Mouse (Mus musculus) spleen, postnatal 4 days (tissue): Measurements from ENCODE around the gene Ccdc146.
A peak's percentile ranks its signal among the peaks of the same experiment; 100 is the strongest.
"Not testable (repeated sequence)": the region's sequence is repeated elsewhere in the genome, so short reads cannot be mapped to it uniquely, and the experiment has no call there.

Source experiments
- DNase-seq, 2 experiments: peaks; one replicate each; pipeline ENCODE4 v3.0.0; 2022; ENCODE audit warnings: low spot score in 2 of 2

The Ccdc146 gene

DNA sequence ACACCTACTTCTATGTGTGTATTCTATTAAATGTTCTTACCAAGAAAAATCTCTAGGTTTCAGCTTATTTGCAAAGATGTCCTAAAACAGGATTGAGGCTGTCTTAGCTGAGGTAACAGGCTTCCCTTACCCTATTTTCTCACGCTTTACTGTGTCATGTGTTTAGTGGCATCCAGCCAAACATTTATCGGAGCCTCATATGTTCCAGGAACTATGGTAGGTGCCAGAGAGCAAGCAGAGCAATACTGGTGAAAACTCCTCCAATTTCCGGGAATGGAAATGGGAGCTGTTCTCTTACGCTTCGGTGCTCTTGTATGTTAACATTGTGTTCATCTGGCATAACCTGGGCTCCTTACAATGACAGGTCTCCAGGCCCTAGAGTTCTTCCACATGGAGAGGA, 92.8 kb downstream of the Ccdc146 start:
- no peak for DNase-seq

GRCm38 (mm10) chr5:21329672-21330665, 94.5 kb downstream of the Ccdc146 start:
- no peak for DNase-seq

GRCm38 (mm10) chr5:21328560-21328959, 95.9 kb downstream of the Ccdc146 start:
- DNase-seq: no peak

- peak; percentile 76 to 90 for DNase-seq
These were observed 98.0 kb downstream of the Ccdc146 start for GRCm38 (mm10) chr5:21326494-21326893.

- no peak for DNase-seq
These were observed 104.3 kb downstream of the Ccdc146 start for GRCm38 (mm10) chr5:21320138-21320537.

- no peak for DNase-seq
These were observed 109.8 kb downstream of the Ccdc146 start for GRCm38 (mm10) chr5:21314696-21315095.

DNA sequence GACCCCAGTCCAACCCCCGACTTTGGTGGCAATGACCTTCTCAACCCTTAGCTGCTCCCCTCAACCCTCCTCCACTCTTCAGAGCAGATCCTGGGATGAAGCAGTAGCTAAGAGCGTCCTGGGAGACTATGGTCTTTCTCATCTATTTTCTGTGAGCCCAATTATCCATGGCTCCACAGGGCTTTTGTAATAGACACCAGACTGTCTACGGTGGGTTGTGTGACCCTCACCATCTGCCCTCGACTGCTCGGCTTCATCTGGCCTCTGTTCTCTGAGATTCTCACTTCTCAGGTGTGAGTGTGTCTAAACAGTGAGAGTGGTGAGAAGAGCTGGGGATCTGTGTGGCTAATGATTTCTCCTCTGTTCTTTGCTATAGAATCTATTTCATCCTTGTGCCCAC, 117.3 kb downstream of the Ccdc146 start:
- DNase-seq: peak in 1 of 2 experiments; percentile 49

- DNase-seq: no peak
These were observed 123.5 kb downstream of the Ccdc146 start for GRCm38 (mm10) chr5:21301011-21301410.

GRCm38 (mm10) chr5:21300058-21300457, 124.4 kb downstream of the Ccdc146 start:
- DNase-seq: no peak

- no peak for DNase-seq
These were observed 125.3 kb downstream of the Ccdc146 start for GRCm38 (mm10) chr5:21299076-21299755.

GRCm38 (mm10) chr5:21295683-21296082, 128.8 kb downstream of the Ccdc146 start:
- DNase-seq: no peak

DNA sequence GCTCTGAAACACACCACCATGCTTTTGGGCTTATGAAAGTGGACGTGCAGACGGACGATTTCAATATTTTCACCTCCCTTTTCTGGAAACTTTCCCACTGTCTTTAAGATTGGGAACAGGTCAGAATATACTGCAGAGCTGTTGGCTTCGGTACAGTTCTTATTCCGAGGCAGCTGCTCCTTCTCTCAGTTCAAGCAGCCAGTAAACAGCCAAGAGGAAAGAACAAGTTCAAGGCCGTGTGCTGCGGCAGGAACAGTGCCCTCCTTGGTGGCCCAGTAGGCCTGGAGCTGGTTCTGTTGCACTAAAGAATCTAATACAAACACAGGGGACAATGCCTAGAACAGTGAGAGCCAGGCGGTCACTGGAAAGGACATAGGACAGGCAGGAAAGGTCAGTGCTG, 133.9 kb downstream of the Ccdc146 start:
- no peak for DNase-seq

GRCm38 (mm10) chr5:21288658-21289435, 135.6 kb downstream of the Ccdc146 start:
- peak in 1 of 2 experiments; percentile 45 for DNase-seq

GRCm38 (mm10) chr5:21283356-21284062, 141.0 kb downstream of the Ccdc146 start:
- DNase-seq: no peak

DNA sequence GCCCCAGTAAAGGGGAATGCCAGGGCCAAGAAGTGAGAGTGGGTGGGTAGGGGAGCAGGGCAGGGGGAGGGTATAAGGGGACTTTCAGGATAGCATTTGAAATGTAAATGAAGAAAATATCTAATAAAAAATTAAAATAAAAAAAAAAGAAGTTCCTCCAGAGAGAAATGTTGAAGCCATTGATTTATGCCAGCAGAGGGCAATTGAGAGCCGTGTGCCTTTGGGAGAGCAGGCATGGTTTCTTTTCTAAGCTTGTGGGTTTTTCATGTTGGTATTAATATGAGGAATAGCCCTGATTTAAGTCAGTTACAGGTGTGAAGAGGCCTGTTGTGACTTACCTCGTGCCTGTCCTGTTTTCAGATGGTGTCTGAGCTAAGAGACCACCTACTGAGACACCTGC, 146.8 kb downstream of the Ccdc146 start:
- not testable (repeated sequence) for DNase-seq

- no peak for DNase-seq
These were observed 152.8 kb downstream of the Ccdc146 start for GRCm38 (mm10) chr5:21271386-21272354.

DNA sequence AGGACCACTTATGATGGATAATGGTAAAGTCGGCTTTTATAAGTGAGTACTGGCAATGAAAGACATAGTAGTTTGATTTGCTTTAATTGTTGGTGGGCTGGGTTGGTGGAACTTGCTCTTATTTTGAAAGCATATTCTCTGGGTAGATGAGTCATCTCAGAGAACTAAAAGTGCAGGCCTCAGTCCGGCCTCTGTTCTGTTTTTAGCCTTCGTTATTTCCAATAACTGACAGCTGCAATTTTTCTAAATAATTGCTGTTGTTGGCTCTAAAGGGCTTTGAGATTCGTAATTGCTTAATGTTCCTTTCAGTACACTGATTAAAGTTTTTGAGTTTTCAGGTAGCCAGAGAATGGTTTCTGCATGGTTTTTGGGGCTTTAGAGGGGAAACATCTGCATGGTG, 153.7 kb downstream of the Ccdc146 start:
- no peak for DNase-seq

DNA sequence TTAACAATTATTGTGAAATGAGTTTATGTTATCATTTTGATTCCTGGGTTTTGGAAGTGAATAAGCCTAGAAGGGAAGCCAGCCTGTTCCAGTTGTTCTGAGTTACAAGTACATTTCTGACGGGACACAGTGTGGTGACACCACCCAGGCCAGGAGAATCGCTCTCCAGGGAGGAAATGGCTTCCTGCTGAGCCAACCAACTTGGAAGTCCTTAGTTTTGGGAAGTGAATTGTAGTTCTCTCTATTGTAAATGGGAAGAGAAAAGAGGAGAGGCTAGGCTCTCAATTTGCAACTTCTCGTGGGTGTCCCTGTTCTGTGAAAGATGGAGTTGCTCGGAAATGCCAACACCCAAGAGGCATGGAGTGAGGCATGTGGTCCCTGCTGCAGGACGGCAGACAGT, 155.0 kb downstream of the Ccdc146 start:
- DNase-seq: no peak

DNA sequence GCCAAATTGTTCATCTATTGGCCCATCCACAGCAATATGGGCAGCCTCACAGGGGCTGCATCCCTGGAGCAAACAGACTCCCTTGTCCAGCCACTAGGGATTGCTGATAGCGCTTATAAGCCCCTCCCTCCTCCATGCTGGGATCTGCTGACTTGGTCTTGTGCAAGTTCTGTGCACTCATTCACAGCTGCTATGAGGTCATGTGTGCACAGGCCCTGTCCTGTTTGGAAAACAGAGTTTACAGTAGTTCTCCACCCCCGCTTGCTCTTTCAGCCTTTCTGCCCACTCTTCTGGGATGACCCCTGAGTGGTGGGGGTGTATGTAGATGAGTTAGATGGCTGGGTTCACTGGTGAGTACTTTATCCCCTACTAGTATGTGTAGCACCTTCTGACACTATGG, 157.4 kb downstream of the Ccdc146 start:
- DNase-seq: no peak

- DNase-seq: peak; percentile 72 to 88
These were observed 159.4 kb downstream of the Ccdc146 start for GRCm38 (mm10) chr5:21265049-21265448.
